Comparison of ENCODE assay signal across 10 mouse cellular contexts in the genomic region with DNA sequence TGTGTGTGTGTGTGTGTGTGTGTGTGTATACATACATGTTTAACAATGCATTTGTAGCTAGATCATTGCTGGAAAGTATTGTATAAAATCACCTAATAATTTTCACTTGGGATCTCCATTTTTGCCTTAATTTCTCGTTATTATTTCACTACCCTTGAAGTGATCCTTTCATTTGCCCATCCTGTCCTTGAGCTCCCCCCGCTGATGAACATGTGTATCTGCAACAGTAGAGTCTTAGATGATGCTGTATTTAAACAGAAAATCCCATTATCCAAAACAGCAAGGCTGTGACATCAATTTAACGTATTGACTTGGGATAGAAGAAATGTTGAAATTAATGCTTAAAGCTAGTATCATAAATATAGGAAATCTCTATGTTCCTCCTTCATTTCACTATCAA.
DNase-seq lines count a peak whose midpoint lies in the region; ATAC-seq lines count a peak whose summit lies in the region.
"Had no signal": no experiment of that assay in that cellular context is flagged by ENCODE, and none has a peak within 500 bp of the region (broad histone marks: within the 10 kb centered on the region; RNA-seq: fewer than 3 reads in every experiment).

No protein-coding gene starts in this region.

- H3K9me3 ChIP-seq in heart, embryonic 11.5 days (replicated peaks; ENCODE audit: control insufficient read depth, low read length): no peaks in the 10 kb centered on the region

- ATAC-seq in heart, embryonic 11.5 days (replicated peaks; ENCODE audit: insufficient number of reproducible peaks, low FRiP score, low TSS enrichment): no peak

- H3K27me3 ChIP-seq in heart, embryonic 11.5 days (ENCODE audit: control insufficient read depth, insufficient read depth, low read length): no peaks in the 10 kb centered on the region

- 41% methylated on average over 3 of the region's 3 CpGs for WGBS in heart, embryonic 11.5 days (ENCODE audit: insufficient replicate concordance)

- no peaks in the 10 kb centered on the region for H3K4me1 ChIP-seq in heart, embryonic 11.5 days (ENCODE audit: control insufficient read depth, insufficient read depth, low read length)

- intact Hi-C loops in heart, postnatal 14 days (cut with DNase I): loop anchor here (2.0 to 5.0 kb wide), 3 partner anchors 77 to 291 kb away; no protein-coding TSS in a partner anchor

- no peak overlapping the region for H3K4me2 ChIP-seq in heart, embryonic 11.5 days

- no peak overlapping the region for H3K9ac ChIP-seq in heart, embryonic 11.5 days (ENCODE audit: low read depth, low read length)

- H3K27ac ChIP-seq in heart, embryonic 11.5 days (ENCODE audit: low read depth, low read length): no peak overlapping the region

- H3K4me3 ChIP-seq in heart, embryonic 11.5 days (ENCODE audit: low read depth, low read length): no peak overlapping the region

- no peaks in the 10 kb centered on the region for H3K36me3 ChIP-seq in heart, embryonic 11.5 days (ENCODE audit: control insufficient read depth, insufficient read depth, low read length)

- DNase-seq in heart, postnatal 14 days: peak; percentile 5 to 19
- peak; percentile 4 for DNase-seq in ovary, postnatal 36 days (ENCODE audit: low spot score)
- DNase-seq in ovary, postnatal 14 days (ENCODE audit: low spot score): no peak
- DNase-seq in brain, adult 2 months (ENCODE audit: low read depth, low spot score): peak; percentile 48
- DNase-seq in naive thymus-derived CD4-positive, alpha-beta T cell, adult 2 months (ENCODE audit: low read depth): peak; percentile 35
- no peak for DNase-seq in right cerebral cortex, postnatal 36 days (ENCODE audit: low spot score in 2 of 2)
- DNase-seq in urinary bladder, adult 18-20 months (ENCODE audit: low spot score in 2 of 2): no peak
- DNase-seq: heart, postnatal 36 days; layer of hippocampus, adult 9-11 months had no signal

Comparison
In these comparisons a context has a peak if more than half of its experiments do, and no peak if none do; other contexts are left out.
1. DNase-seq: peak in heart, postnatal 14 days (2 of 2), ovary, postnatal 36 days (single experiment), brain, adult 2 months (single experiment) and naive thymus-derived CD4-positive, alpha-beta T cell, adult 2 months (single experiment); none in ovary, postnatal 14 days (single experiment), right cerebral cortex, postnatal 36 days (0 of 2) and urinary bladder, adult 18-20 months (0 of 2).